Mouse (Mus musculus): ENCODE data around the gene 4933407L21Rik.

The 4933407L21Rik gene

DNA sequence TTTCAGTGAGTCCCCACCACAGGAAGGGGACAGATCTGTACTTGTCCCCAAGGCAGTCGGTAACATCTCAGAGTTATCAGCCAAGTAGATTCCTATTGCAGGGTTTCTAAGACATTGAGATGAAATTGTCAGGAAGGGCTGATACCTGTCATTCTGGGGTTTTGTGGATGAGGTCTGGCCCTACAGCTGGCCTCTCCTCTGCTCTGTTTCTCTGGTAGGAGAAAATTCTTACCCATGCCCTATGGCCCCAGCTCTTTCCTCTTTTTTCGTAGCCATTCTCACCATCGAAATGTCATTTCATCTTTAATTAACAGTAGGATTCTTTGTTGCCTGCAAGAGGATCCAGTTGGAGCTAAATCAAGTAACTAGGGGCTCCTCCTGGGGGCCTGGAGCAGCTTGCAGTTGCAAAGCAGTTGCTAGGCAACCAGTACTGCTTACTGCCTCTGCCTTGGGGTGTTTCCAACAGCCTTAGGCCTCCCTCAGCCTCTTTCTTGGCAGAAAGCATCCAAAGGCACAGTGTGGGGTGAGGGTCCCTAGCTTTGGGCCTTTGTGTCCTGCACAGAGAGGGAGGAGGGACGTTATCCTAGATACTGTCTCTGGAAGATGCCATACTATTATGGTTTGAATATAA lies at the start of gene 4933407L21Rik:
Gene 4933407L21Rik (plus strand): TSS at position 427 of the 631 bp plus-strand sequence.
- DNase-seq = peak; percentile 70

GRCm38 (mm10) chr1:85882003-85882402 lies 46.3 kb upstream of the 4933407L21Rik start:
- no peak for DNase-seq

GRCm38 (mm10) chr1:85887221-85887620 lies 41.1 kb upstream of the 4933407L21Rik start:
- no peak for DNase-seq

DNA sequence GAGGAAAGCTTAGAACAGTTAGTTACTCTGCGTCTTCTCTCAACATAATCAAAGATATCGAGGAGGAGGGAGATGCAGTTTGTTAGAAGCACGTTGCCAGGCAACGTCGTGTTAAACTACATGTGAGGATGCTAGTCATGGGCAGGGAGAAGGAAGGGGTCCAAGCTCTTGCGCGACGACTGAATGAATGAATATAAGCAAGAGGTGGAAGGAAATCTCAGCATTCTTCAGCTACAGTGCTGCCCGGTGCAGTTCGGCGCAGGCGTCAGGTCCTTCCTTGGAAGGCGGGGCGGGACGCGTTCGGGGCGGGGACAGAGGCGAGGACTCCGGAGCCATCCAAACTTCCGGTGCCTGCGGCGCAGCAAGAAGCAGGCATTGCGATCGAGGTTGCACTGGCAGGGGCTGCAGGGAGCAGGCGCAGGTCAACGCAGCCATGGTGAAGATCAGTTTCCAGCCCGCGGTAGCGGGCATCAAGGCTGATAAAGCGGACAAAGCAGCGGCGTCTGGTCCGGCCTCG lies 34.0 kb upstream of the 4933407L21Rik start, which contains the start of gene Itm2c:
Gene Itm2c (plus strand): TSS at position 51 of the 517 bp plus-strand sequence.
- DNase-seq = peak; percentile 90

- DNase-seq = peak; percentile 69
Measured at GRCm38 (mm10) chr1:85894748-85895360, 33.4 kb upstream of the 4933407L21Rik start.

DNA sequence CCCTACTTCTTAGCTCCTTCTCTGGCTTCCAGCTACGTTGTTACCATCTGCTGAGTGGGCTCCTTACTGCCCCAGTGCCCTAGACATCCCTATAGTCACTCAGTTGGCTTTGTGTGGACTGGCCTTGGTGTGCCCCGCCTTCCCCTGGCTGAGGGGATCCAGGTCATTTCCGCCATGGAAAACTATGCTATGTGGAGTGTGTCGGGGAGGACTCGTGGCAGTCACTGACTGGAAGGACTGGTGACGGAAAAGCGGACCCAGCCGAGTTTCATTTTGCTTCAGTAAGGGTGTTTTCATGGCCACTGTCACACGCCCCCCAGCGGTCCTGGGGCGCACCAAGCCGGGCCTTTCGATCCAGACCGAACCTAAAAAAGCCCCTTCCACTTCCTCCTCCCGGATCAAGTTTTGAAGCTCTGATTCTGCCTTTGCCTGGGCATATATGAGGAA lies 32.9 kb upstream of the 4933407L21Rik start:
- DNase-seq = peak; percentile 72

DNA sequence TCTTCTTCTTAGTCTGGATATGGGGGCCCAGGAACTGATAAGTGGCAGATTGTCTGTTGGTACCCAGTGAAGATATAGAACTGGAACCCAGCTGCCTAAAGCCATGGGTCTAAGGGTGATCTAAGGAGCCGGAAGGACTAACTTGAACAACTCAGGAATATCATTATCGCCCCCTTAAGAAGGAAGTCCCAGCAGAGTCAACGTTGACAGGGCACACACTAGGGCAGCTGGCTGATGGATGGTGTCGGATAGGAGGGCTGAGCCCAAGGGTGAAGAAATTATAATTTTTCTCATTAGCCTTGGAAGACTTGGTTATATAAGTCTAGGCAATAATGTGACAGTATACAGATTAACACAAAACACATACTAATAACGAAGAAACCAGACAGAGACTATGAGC lies 32.2 kb upstream of the 4933407L21Rik start:
- no peak for DNase-seq

DNA sequence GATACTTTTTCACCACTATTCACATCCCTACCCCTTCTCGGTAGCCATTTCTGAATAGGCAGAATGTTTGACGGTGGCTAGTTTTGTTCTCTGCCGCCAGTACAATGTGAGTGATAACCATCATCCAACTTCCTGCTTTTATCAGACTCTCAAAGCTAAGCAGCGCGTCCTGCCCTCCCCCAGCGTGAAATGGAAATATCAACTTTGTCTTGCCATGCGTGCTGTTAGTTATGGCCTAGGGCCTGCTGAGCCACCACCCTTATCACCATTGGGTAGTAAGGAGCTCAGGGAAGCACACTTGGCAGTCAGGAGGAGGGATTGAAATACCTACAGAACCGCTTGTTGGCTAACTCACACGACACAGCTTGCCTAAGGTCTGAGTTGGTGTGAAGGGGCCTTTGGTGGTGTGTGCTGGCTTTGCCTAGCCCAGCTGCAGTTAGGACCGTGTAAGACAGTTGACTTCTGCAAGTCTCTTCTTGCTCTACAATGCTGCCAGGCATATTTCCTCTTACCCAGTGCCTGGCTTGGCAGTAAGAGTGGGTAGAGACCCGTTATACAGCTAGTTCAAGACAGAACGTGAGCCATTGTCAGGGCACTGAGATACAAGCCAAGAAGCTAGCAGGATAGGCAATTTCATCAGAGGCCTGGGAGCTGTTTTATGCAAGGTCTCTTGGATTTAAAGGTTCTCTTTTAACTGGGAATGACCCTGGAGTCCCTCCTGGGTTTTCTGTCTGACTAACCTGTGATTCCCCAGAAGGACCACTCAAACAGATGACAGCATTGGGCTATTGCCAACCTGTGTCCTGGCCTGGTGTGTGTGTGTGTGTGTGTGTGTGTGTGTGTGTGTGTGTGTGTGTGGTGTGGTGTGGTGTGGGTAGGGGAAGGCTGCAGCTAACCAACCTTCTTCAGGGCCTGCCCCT lies 31.2 kb upstream of the 4933407L21Rik start:
- DNase-seq = no peak

- DNase-seq = no peak
Measured at GRCm38 (mm10) chr1:85897901-85898760, 30.2 kb upstream of the 4933407L21Rik start.

GRCm38 (mm10) chr1:85898761-85899387 lies 29.4 kb upstream of the 4933407L21Rik start:
- no peak for DNase-seq

DNA sequence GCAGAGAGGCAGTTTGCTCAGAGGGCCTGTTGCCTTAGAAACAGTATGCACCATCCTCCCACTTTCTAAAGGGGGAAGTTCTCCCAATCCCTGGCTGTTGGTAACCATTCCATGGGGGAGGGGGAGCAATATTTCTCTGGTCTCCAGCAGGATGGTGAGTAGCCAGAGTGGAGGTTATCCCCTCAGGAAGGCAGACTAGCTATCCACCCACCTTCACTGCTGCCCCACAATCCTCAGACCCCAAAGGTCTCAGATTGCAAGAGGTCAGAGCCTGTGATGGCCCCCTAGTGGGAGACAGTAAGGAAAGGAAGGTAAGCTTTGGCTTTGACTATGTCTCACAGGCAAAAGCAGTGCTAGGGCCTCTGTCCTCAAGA lies 28.9 kb upstream of the 4933407L21Rik start:
- DNase-seq = peak; percentile 32

- DNase-seq = no peak
Measured at GRCm38 (mm10) chr1:85900521-85901333, 27.6 kb upstream of the 4933407L21Rik start.

GRCm38 (mm10) chr1:85901516-85902107 lies 26.7 kb upstream of the 4933407L21Rik start:
- no peak for DNase-seq

DNA sequence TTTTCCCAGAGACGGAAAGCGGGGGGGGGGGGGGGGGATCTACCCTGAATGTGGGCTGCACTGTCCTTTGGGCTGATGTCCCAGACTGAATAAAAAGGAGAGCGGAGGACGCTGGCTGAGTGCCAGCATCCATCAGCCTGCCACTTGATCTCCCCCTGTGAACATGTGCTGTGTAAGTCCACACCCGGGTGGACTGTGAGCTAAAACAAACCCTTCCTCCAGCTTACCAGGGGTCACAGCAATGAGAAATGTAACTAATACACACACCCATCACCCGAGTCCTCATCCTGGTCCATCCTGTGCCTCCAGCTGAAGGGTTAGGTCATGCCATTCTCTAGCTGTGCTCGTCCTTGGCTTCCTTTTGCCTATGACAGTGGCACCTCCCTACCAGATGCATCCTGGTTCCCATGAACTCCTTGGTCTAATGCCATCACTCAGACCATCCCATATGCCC lies 26.1 kb upstream of the 4933407L21Rik start:
- peak; percentile 88 for DNase-seq

DNA sequence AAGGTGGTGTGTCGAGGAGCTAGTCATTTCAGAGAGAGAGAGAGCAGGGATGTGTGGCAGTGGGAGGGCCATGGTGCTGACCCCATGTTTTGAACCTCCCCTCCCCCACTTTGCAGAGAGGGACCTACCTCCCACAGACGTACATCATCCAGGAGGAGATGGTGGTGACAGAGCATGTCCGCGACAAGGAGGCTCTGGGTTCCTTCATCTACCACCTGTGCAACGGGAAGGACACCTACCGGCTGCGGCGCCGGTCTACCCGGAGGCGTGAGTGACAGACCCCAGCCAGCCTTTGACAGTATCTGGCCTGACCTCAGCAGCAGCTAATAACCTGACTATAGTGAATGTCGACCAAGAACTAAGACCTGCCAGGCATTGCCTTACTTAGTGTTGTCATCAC lies 21.4 kb upstream of the 4933407L21Rik start:
- DNase-seq = no peak

- no peak for DNase-seq
Measured at GRCm38 (mm10) chr1:85908754-85909590, 19.3 kb upstream of the 4933407L21Rik start.

- no peak for DNase-seq
Measured at GRCm38 (mm10) chr1:85913078-85913755, 15.1 kb upstream of the 4933407L21Rik start.

- no peak for DNase-seq
Measured at GRCm38 (mm10) chr1:85915890-85916289, 12.4 kb upstream of the 4933407L21Rik start.

All from retina, postnatal 1 day (tissue).